Mouse (Mus musculus) forebrain, embryonic 15.5 days (tissue): ENCODE results near the gene Olfm2. TPM values are rescaled to one million over a fixed set of nuclear protein-coding genes. Genes with fewer than 3 reads are reported as not detected.
"Not testable (repeated sequence)": the region's sequence is repeated elsewhere in the genome, so short reads cannot be mapped to it uniquely, and the experiment has no call there.

Source experiments
- ATAC-seq: fragments of 200-750 bp; cut with Nextera tagmentation; replicated peaks from 2 replicates; pipeline ENCODE4 v1.8.0; 2017; ENCODE audit warnings: mild to moderate bottlenecking, moderate TSS enrichment, moderate library complexity
- H3K27ac ChIP-seq: fragments of 300-500 bp; sonication (generic); replicated peaks from 2 replicates; pipeline ENCODE4 v1.5.1; 2015; ENCODE audit warnings: mild to moderate bottlenecking, inconsistent platforms
- H3K27me3 ChIP-seq: fragments of 300-500 bp; sonication (generic); 2 replicates; pipeline ENCODE4 v1.6.1; 2015; ENCODE audit warnings: inconsistent platforms
- H3K36me3 ChIP-seq: fragments of 300-500 bp; sonication (generic); 2 replicates; pipeline ENCODE4 v1.6.1; 2015; ENCODE audit warnings: mild to moderate bottlenecking, inconsistent platforms
- H3K4me1 ChIP-seq: fragments of 300-500 bp; sonication (generic); 2 replicates; pipeline ENCODE4 v1.6.1; 2015; ENCODE audit warnings: inconsistent platforms
- H3K4me2 ChIP-seq: fragments of 300-500 bp; sonication (generic); replicated peaks from 2 replicates; pipeline ENCODE4 v1.6.1; 2015; ENCODE audit warnings: mild to moderate bottlenecking, inconsistent platforms
- H3K4me3 ChIP-seq: fragments of 300-500 bp; sonication (generic); 2 replicates; pipeline ENCODE4 v1.5.1; 2015; ENCODE audit warnings: mild to moderate bottlenecking, inconsistent platforms
- H3K9ac ChIP-seq: fragments of 300-500 bp; sonication (generic); replicated peaks from 2 replicates; pipeline ENCODE4 v1.6.1; 2015; ENCODE audit warnings: mild to moderate bottlenecking, inconsistent platforms
- H3K9me3 ChIP-seq: fragments of 300-500 bp; sonication (generic); 2 replicates; pipeline ENCODE4 v1.6.1; 2016; ENCODE audit warnings: inconsistent platforms
- WGBS: fragments of 180-500 bp; shearing (Covaris S2); methylation state at CpG from one replicate; pipeline ENCODE4 v1.1.7; 2015; ENCODE audit warnings: mixed read lengths; 5-methylcytosine and 5-hydroxymethylcytosine counted together
- polyA plus RNA-seq: library from polyadenylated mRNA; unstranded; fragments of >200 nt; fragmentation: Nextera tagmentation; extraction: Ambion mirVana; gene quantifications from 2 replicates; pipeline ENCODE4 v1.2.1, GENCODE M21; 2015

Olfm2 gene
- polyA plus RNA-seq, 1 experiment from 2014 or later, result 121 TPM

GRCm38 (mm10) chr9:20642101-20642895 lies 103.9 kb downstream of the Olfm2 start, which contains the start of gene Ubl5:
Gene Ubl5 (plus strand): TSS chr9:20642878.
- WGBS, result under 1% methylated on average over 51 of the region's 51 CpGs
- H3K27me3 ChIP-seq, result no peaks in the 10 kb centered on the region
- H3K4me3 ChIP-seq, result peak within 1 kb of the TSS; percentile 66
- H3K36me3 ChIP-seq, result peaks cover 25% of the 10 kb centered on the region
- peak within 1 kb of the TSS; percentile 88 for H3K27ac ChIP-seq
- H3K4me2 ChIP-seq, result peak within 1 kb of the TSS; percentile 98
- peak; percentile 92 for ATAC-seq
- peaks cover 51% of the 10 kb centered on the region for H3K4me1 ChIP-seq
- H3K9me3 ChIP-seq, result no peaks in the 10 kb centered on the region
- H3K9ac ChIP-seq, result peak within 1 kb of the TSS; percentile 76

DNA sequence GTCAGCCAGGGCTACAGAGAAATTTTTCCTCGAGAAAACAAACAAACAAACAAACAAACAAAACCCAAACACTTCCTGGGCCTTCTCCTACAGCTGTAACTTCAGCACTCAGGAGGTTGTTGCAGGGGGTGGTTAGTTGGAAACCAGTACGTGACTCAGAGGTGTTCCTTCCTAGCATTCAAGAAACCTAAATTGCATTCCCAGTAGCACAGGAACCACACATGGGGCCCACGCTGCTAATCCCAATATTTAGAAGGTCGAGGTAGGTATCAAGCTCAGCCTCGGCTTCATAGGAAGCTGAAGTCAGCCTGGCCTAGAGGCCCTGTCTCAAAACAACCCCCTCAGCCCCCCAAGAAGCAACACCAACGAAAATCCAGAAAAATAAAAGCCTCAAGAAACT lies 104.6 kb downstream of the Olfm2 start:
- Histone ChIP-seq H3K4me1 (peaks cover 48% of the 10 kb centered on the region), H3K27me3 (no peaks in the 10 kb centered on the region), H3K9me3 (no peaks in the 10 kb centered on the region), H3K4me3 (peak overlapping the region; percentile 66), H3K9ac (peak overlapping the region; percentile 76), H3K4me2 (peak overlapping the region; percentile 98), H3K36me3 (peaks cover 19% of the 10 kb centered on the region), H3K27ac (no peak overlapping the region)
- 39% methylated on average over 6 of the region's 6 CpGs for WGBS
- no peak for ATAC-seq

GRCm38 (mm10) chr9:20639486-20639885 lies 106.7 kb downstream of the Olfm2 start:
- Histone ChIP-seq H3K27ac (no peak overlapping the region), H3K27me3 (no peaks in the 10 kb centered on the region), H3K9ac (no peak overlapping the region), H3K4me2 (no peak overlapping the region), H3K36me3 (peaks cover 14% of the 10 kb centered on the region), H3K4me1 (peaks cover 32% of the 10 kb centered on the region), H3K9me3 (no peaks in the 10 kb centered on the region), H3K4me3 (no peak overlapping the region)
- ATAC-seq, result no peak
- 94% methylated on average over 4 of the region's 4 CpGs for WGBS

DNA sequence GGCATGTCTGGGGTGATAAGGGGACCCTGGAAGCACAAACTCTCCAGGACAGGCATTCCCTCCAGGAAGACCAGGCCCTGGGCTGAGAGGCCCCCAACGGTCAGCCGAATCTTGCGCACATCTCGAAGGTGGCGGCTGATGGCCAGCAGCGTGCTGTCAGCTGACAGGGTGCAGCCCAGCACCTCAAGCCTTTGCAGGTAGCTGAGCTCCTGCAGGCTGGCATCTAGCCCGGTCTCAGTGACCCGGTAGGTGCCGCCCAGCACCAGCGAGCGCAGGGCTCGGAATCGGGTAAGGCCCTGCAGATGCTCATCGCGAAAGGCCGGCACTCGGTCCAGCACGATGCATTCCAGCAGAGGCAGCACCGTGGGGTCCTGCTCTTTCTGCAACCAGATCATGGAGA lies 107.6 kb downstream of the Olfm2 start:
- Histone ChIP-seq H3K4me3 (no peak overlapping the region), H3K27ac (no peak overlapping the region), H3K4me2 (no peak overlapping the region), H3K36me3 (peaks cover 14% of the 10 kb centered on the region), H3K27me3 (no peaks in the 10 kb centered on the region), H3K9ac (no peak overlapping the region), H3K4me1 (peaks cover 27% of the 10 kb centered on the region), H3K9me3 (no peaks in the 10 kb centered on the region)
- ATAC-seq, result no peak
- 97% methylated on average over 19 of the region's 19 CpGs for WGBS

GRCm38 (mm10) chr9:20636790-20637189 lies 109.4 kb downstream of the Olfm2 start:
- peaks cover 13% of the 10 kb centered on the region for H3K4me1 ChIP-seq
- 86% methylated on average over 2 of the region's 2 CpGs for WGBS
- no peaks in the 10 kb centered on the region for H3K9me3 ChIP-seq
- ATAC-seq, result no peak
- peaks cover 14% of the 10 kb centered on the region for H3K36me3 ChIP-seq
- no peak overlapping the region for H3K27ac ChIP-seq
- H3K4me2 ChIP-seq, result no peak overlapping the region
- no peak overlapping the region for H3K9ac ChIP-seq
- H3K4me3 ChIP-seq, result no peak overlapping the region
- H3K27me3 ChIP-seq, result no peaks in the 10 kb centered on the region

GRCm38 (mm10) chr9:20636256-20636655 lies 109.9 kb downstream of the Olfm2 start:
- H3K4me2 ChIP-seq, result no peak overlapping the region
- H3K4me3 ChIP-seq, result no peak overlapping the region
- H3K9ac ChIP-seq, result no peak overlapping the region
- no peaks in the 10 kb centered on the region for H3K9me3 ChIP-seq
- H3K27me3 ChIP-seq, result no peaks in the 10 kb centered on the region
- peaks cover 7% of the 10 kb centered on the region for H3K4me1 ChIP-seq
- H3K27ac ChIP-seq, result no peak overlapping the region
- 90% methylated on average over 3 of the region's 3 CpGs for WGBS
- no peak for ATAC-seq
- H3K36me3 ChIP-seq, result peaks cover 14% of the 10 kb centered on the region

GRCm38 (mm10) chr9:20635676-20636075 lies 110.5 kb downstream of the Olfm2 start:
- not testable (repeated sequence) for H3K4me3 ChIP-seq, H3K4me2 ChIP-seq, H3K4me1 ChIP-seq, H3K9me3 ChIP-seq, ATAC-seq, H3K9ac ChIP-seq, H3K27me3 ChIP-seq, H3K27ac ChIP-seq
- H3K36me3 ChIP-seq, result peaks cover 14% of the 10 kb centered on the region
- 94% methylated on average over 8 of the region's 8 CpGs for WGBS

DNA sequence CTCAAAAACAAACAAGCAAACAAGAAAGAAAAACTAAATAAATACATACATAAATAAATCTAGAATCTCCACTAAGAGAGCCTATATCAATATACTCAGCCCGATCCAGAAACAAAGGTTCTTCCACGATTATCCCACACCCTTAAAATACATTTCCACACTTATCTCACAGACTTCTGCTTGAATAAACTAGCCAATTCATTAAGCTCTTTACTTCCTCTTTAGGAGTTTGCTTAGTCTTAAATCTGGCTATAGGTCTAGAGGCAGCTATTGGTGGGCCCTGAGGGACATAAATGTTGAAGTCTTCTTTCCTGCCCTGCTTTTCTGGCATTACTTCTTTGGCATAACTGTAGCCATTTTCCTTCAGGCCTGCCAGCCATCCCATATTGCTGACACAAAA lies 114.8 kb downstream of the Olfm2 start:
- H3K36me3 ChIP-seq, result no peaks in the 10 kb centered on the region
- H3K9me3 ChIP-seq, result no peaks in the 10 kb centered on the region
- WGBS, result 97% methylated on average over 2 of the region's 2 CpGs
- no peaks in the 10 kb centered on the region for H3K4me1 ChIP-seq
- H3K27ac ChIP-seq, result no peak overlapping the region
- H3K4me2 ChIP-seq, result no peak overlapping the region
- H3K4me3 ChIP-seq, result no peak overlapping the region
- no peak overlapping the region for H3K9ac ChIP-seq
- no peak for ATAC-seq
- H3K27me3 ChIP-seq, result no peaks in the 10 kb centered on the region

Other genes with a start within 250 kb of the Olfm2 start
- gene Zfp266, start 224.9 kb downstream of the Olfm2 start, polyA plus RNA-seq, result 160 and 167 TPM in 2 replicates
- gene Zfp846, start 165.1 kb downstream of the Olfm2 start, polyA plus RNA-seq, result 46.7 and 47.4 TPM in 2 replicates
- 510 and 551 TPM in 2 replicates for gene Ubl5, start 103.5 kb downstream of the Olfm2 start, polyA plus RNA-seq
- gene Fbxl12, start 101.6 kb downstream of the Olfm2 start, polyA plus RNA-seq, result 16.3 and 16.4 TPM in 2 replicates
- 62.4 and 64.9 TPM in 2 replicates for gene Pin1, start 94.3 kb downstream of the Olfm2 start, polyA plus RNA-seq
- 0.23 and 0.45 TPM in 2 replicates for gene Col5a3, start 68.7 kb upstream of the Olfm2 start, polyA plus RNA-seq
- gene Rdh8, start 72.2 kb upstream of the Olfm2 start, polyA plus RNA-seq, result not detected in 2 replicates
- 2.9 and 3.5 TPM in 2 replicates for gene A230050P20Rik, start 122.3 kb upstream of the Olfm2 start, polyA plus RNA-seq
- gene Angptl6, start 133.4 kb upstream of the Olfm2 start, polyA plus RNA-seq, result 15.4 and 15.6 TPM in 2 replicates
- 57.1 and 59.0 TPM in 2 replicates for gene Ppan, start 141.8 kb upstream of the Olfm2 start, polyA plus RNA-seq
- 267 and 288 TPM in 2 replicates for gene Eif3g, start 152.3 kb upstream of the Olfm2 start, polyA plus RNA-seq
- gene Dnmt1, start 213.5 kb upstream of the Olfm2 start, polyA plus RNA-seq, result 80.0 and 84.6 TPM in 2 replicates
- 6.9 and 7.5 TPM in 2 replicates for gene S1pr2, start 230.4 kb upstream of the Olfm2 start, polyA plus RNA-seq